Mouse (Mus musculus): ENCODE measurements around the gene Tfeb.

The Tfeb gene

GRCm38 (mm10) chr17:47736856-47737255 lies at the start of gene Tfeb:
Gene Tfeb (plus strand): TSS chr17:47737030.
- peak; percentile 93 to 97 for DNase-seq (ENCODE audit: low spot score in 2 of 2)

GRCm38 (mm10) chr17:47687409-47688343 lies 49.2 kb upstream of the Tfeb start:
- DNase-seq (ENCODE audit: low spot score in 2 of 2): peak; percentile 87 to 94

GRCm38 (mm10) chr17:47688344-47688607 lies 48.6 kb upstream of the Tfeb start, which contains the start of gene Tomm6:
Gene Tomm6 (minus strand): TSS chr17:47688386.
- no peak for DNase-seq (ENCODE audit: low spot score in 2 of 2)

GRCm38 (mm10) chr17:47688608-47689575 lies 47.9 kb upstream of the Tfeb start, which contains the start of gene Frs3:
Gene Frs3 (plus strand): TSS chr17:47689030.
- DNase-seq (ENCODE audit: low spot score in 2 of 2): peak in 1 of 2 experiments; percentile 55

- DNase-seq (ENCODE audit: low spot score in 2 of 2): no peak
These were observed 46.9 kb upstream of the Tfeb start for GRCm38 (mm10) chr17:47689894-47690293.

GRCm38 (mm10) chr17:47691650-47692049 lies 45.2 kb upstream of the Tfeb start:
- no peak for DNase-seq (ENCODE audit: low spot score in 2 of 2)

- no peak for DNase-seq (ENCODE audit: low spot score in 2 of 2)
These were observed 43.0 kb upstream of the Tfeb start for GRCm38 (mm10) chr17:47693671-47694441.

- DNase-seq (ENCODE audit: low spot score in 2 of 2): no peak
These were observed 42.6 kb upstream of the Tfeb start, which contains the start of gene Gm21981 for GRCm38 (mm10) chr17:47694442-47694502. Gene Gm21981 (minus strand): TSS chr17:47694455.

GRCm38 (mm10) chr17:47694503-47695336 lies 42.1 kb upstream of the Tfeb start, which contains the start of gene Prickle4:
Gene Prickle4 (minus strand): TSS chr17:47694736.
- DNase-seq (ENCODE audit: low spot score in 2 of 2): peak; percentile 93 to 98

GRCm38 (mm10) chr17:47695337-47695710 lies 41.5 kb upstream of the Tfeb start:
- no peak for DNase-seq (ENCODE audit: low spot score in 2 of 2)

GRCm38 (mm10) chr17:47698156-47698555 lies 38.7 kb upstream of the Tfeb start:
- no peak for DNase-seq (ENCODE audit: low spot score in 2 of 2)

- DNase-seq (ENCODE audit: low spot score in 2 of 2): no peak
These were observed 37.8 kb upstream of the Tfeb start for GRCm38 (mm10) chr17:47699055-47699454.

GRCm38 (mm10) chr17:47701793-47702192 lies 35.0 kb upstream of the Tfeb start:
- no peak for DNase-seq (ENCODE audit: low spot score in 2 of 2)

GRCm38 (mm10) chr17:47702548-47703345 lies 34.1 kb upstream of the Tfeb start:
- no peak for DNase-seq (ENCODE audit: low spot score in 2 of 2)

GRCm38 (mm10) chr17:47703556-47703955 lies 33.3 kb upstream of the Tfeb start:
- no peak for DNase-seq (ENCODE audit: low spot score in 2 of 2)

GRCm38 (mm10) chr17:47704692-47705091 lies 32.1 kb upstream of the Tfeb start:
- no peak for DNase-seq (ENCODE audit: low spot score in 2 of 2)

- no peak for DNase-seq (ENCODE audit: low spot score in 2 of 2)
These were observed 30.6 kb upstream of the Tfeb start for GRCm38 (mm10) chr17:47706196-47706595.

GRCm38 (mm10) chr17:47707961-47708360 lies 28.9 kb upstream of the Tfeb start:
- no peak for DNase-seq (ENCODE audit: low spot score in 2 of 2)

GRCm38 (mm10) chr17:47708972-47709371 lies 27.9 kb upstream of the Tfeb start:
- no peak for DNase-seq (ENCODE audit: low spot score in 2 of 2)

GRCm38 (mm10) chr17:47710036-47710435 lies 26.8 kb upstream of the Tfeb start:
- no peak for DNase-seq (ENCODE audit: low spot score in 2 of 2)
